ENCODE assay signal across 11 mouse cellular contexts in genomic region chr7:34778426-34778825, GRCm38 (mm10). TPM values are rescaled to one million over a fixed set of nuclear protein-coding genes. Genes with fewer than 3 reads are reported as not detected.
DNase-seq lines count a peak whose midpoint lies in the region; ATAC-seq lines count a peak whose summit lies in the region.
"Had no signal": no experiment of that assay in that cellular context is flagged by ENCODE, and none has a peak within 500 bp of the region (broad histone marks: within the 10 kb centered on the region; RNA-seq: fewer than 3 reads in every experiment).

No protein-coding gene starts in this region.

- no peak for ATAC-seq in embryonic facial prominence, embryonic 12.5 days (ENCODE audit: insufficient number of reproducible peaks, insufficient read depth, low FRiP score, low TSS enrichment)
- ATAC-seq: liver, embryonic 12.5 days; Patski had no signal

- H3K4me2 ChIP-seq in embryonic facial prominence, embryonic 12.5 days (replicated peaks): no peak overlapping the region
- H3K4me2 ChIP-seq: liver, embryonic 12.5 days had no signal

- H3K27ac ChIP-seq in embryonic facial prominence, embryonic 12.5 days: 0 out of 2 replicates have a peak overlapping the region, but pooled peaks have one; percentile 11
- no peak overlapping the region for H3K27ac ChIP-seq in embryonic facial prominence, embryonic 10.5 days (replicated peaks)
- H3K27ac ChIP-seq: liver, embryonic 12.5 days had no signal

- H3K36me3 ChIP-seq in embryonic facial prominence, embryonic 12.5 days: no peaks in the 10 kb centered on the region
- no peaks in the 10 kb centered on the region for H3K36me3 ChIP-seq in embryonic facial prominence, embryonic 10.5 days (replicated peaks)
- H3K36me3 ChIP-seq: liver, embryonic 12.5 days had no signal

- H3K4me3 ChIP-seq in embryonic facial prominence, embryonic 12.5 days: no peak overlapping the region
- no peak overlapping the region for H3K4me3 ChIP-seq in embryonic facial prominence, embryonic 10.5 days
- H3K4me3 ChIP-seq: liver, embryonic 12.5 days had no signal

- no peaks in the 10 kb centered on the region for H3K27me3 ChIP-seq in embryonic facial prominence, embryonic 12.5 days
- peaks cover 16% of the 10 kb centered on the region for H3K27me3 ChIP-seq in embryonic facial prominence, embryonic 10.5 days (replicated peaks; ENCODE audit: low read depth, poor library complexity, severe bottlenecking)
- H3K27me3 ChIP-seq: liver, embryonic 12.5 days had no signal

- H3K9me3 ChIP-seq in embryonic facial prominence, embryonic 12.5 days: 0 out of 2 replicates have a peak, but pooled peaks cover 3% of the 10 kb centered on the region
- H3K9me3 ChIP-seq in embryonic facial prominence, embryonic 10.5 days: peaks cover 4% of the 10 kb centered on the region; the same call in 1 of the 2 replicates
- H3K9me3 ChIP-seq: liver, embryonic 12.5 days had no signal

- 17% methylated on average over 9 of the region's 9 CpGs for WGBS in embryonic facial prominence, embryonic 12.5 days
- 26% methylated on average over 9 of the region's 9 CpGs for WGBS in embryonic facial prominence, embryonic 10.5 days

- no peak for DNase-seq in embryonic facial prominence, embryonic 10.5 days (ENCODE audit: low spot score)
- DNase-seq in frontal cortex, adult 2 months (ENCODE audit: extremely low spot score in 1 of 2, low spot score in 1 of 2): peak; percentile 46 to 78
- DNase-seq in layer of hippocampus, postnatal 25 days (ENCODE audit: extremely low spot score in 1 of 2, low spot score in 1 of 2): peak; percentile 28 to 41
- DNase-seq in right cerebral cortex, postnatal 10 days (ENCODE audit: low spot score in 2 of 2): peak; percentile 84 to 91
- DNase-seq in adrenal gland, postnatal 14 days: no peak
- no peak for DNase-seq in kidney, postnatal 4 days
- no peak for DNase-seq in retina, embryonic 14.5 days (ENCODE audit: low spot score)
- DNase-seq: adrenal gland, postnatal 36 days had no signal

- H3K4me1 ChIP-seq in embryonic facial prominence, embryonic 12.5 days: peaks cover 9% of the 10 kb centered on the region; the same call in 1 of the 2 replicates
- peaks cover 31% of the 10 kb centered on the region for H3K4me1 ChIP-seq in embryonic facial prominence, embryonic 10.5 days
- H3K4me1 ChIP-seq: liver, embryonic 12.5 days had no signal

- no peak overlapping the region for H3K9ac ChIP-seq in embryonic facial prominence, embryonic 12.5 days
- H3K9ac ChIP-seq: liver, embryonic 12.5 days had no signal

RNA-seq across cellular contexts. Expression of gene Chst8, which starts 34.1 kb away (rescaled TPM):
- 10.6 and 11.5 TPM in 2 replicates for polyA plus RNA-seq in embryonic facial prominence, embryonic 12.5 days (2016; fragmentation: Nextera tagmentation; extraction: Ambion mirVana)
- 5.8 and 7.6 TPM in 2 replicates for polyA plus RNA-seq in embryonic facial prominence, embryonic 10.5 days (2016; fragmentation: Nextera tagmentation; extraction: Ambion mirVana)
- 12.3 and 12.5 TPM in 2 replicates for polyA plus RNA-seq in frontal cortex, adult 2 months (2012; rRNA removed)
- total RNA-seq in layer of hippocampus, postnatal 25 days (2021): 10 to 100 TPM; 31.6 to 34.7 TPM
- total RNA-seq in adrenal gland, postnatal 14 days (2021): 3.8 and 7.0 TPM in 2 replicates

Comparison
In these comparisons a context has a peak if more than half of its experiments do, and no peak if none do; other contexts are left out.
1. DNase-seq: peak in frontal cortex, adult 2 months (2 of 2), layer of hippocampus, postnatal 25 days (2 of 2) and right cerebral cortex, postnatal 10 days (2 of 2); none in embryonic facial prominence, embryonic 10.5 days (single experiment), adrenal gland, postnatal 14 days (single experiment), kidney, postnatal 4 days (0 of 2) and retina, embryonic 14.5 days (single experiment).